Mouse (Mus musculus): ENCODE measurements around the gene Pgm1. TPM values are rescaled to one million over a fixed set of nuclear protein-coding genes. Genes with fewer than 3 reads are reported as not detected.
A peak's percentile ranks its signal among the peaks of the same experiment; 100 is the strongest.

Pgm1 gene
- total and polyA plus RNA-seq, 3 experiments = 54.0 to 97.9 (median 95.7) TPM

DNA sequence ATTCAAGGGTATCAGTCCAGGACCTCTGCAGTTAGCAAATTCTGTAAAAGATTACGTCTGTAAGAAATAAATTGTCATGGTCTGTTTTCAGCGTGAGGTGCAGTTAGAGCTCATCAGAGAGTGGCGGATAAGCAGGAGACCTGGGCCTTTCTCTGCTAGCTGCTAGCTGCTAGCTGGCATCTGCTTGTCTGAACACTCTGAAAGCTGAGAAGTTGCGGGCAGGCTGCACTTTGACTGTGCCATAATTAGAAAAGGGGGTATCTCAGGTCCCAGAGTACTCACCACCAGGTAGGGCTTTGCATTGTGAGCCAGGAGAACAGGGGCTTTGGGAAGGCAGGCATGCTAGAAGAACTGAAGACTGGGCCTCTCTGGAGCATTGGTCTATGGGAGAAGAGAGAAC, 2.6 kb downstream of the Pgm1 start:
- H3K27ac ChIP-seq (ENCODE audit: insufficient read depth, low read depth) = no peak overlapping the region
- H3K36me3 ChIP-seq (replicated peaks in 1 of 2; ENCODE audit: control insufficient read depth in 1 of 2, insufficient read depth in 1 of 2, low read length in 1 of 2) = peaks cover 3 to 49% of the 10 kb centered on the region in 2 experiments
- H3K4me3 ChIP-seq (replicated peaks in 1 of 3; ENCODE audit: low read depth in 2 of 3, low read length in 2 of 3, poor library complexity in 1 of 3) = peak overlapping the region in 1 of 3 experiments; percentile 81
- H3K79me2 ChIP-seq (replicated peaks; ENCODE audit: control insufficient read depth, extremely low read depth, insufficient read depth, poor library complexity, severe bottlenecking) = peaks cover 15% of the 10 kb centered on the region
- H3K4me1 ChIP-seq (ENCODE audit: control insufficient read depth in 1 of 2, insufficient read depth in 2 of 2) = peaks cover 7 to 59% of the 10 kb centered on the region in 2 experiments
- TF ChIP-seq RAD21 (IDR thresholded peaks at IDR 0.05; ENCODE audit: low read depth, low read length) (no peak), JUND (conservative IDR thresholded peaks at IDR 0.05; ENCODE audit: low read depth, low read length) (no peak), CHD1 (IDR thresholded peaks at IDR 0.05; ENCODE audit: low read depth, low read length) (no peak), ZC3H11A (IDR thresholded peaks at IDR 0.05; ENCODE audit: low read depth, low read length) (no peak), RCOR1 (conservative IDR thresholded peaks at IDR 0.05; ENCODE audit: low read depth, low read length) (no peak), CHD2 (IDR thresholded peaks at IDR 0.05; ENCODE audit: low read length) (no peak), ZMIZ1 (IDR thresholded peaks at IDR 0.05; ENCODE audit: low read depth, low read length) (no peak), PAX5 (IDR thresholded peaks at IDR 0.05; ENCODE audit: low read length) (no peak), SIN3A (IDR thresholded peaks at IDR 0.05; ENCODE audit: low read length) (no peak), ELF1 (IDR thresholded peaks at IDR 0.05; ENCODE audit: low read depth, low read length) (no peak), MEF2A (IDR thresholded peaks at IDR 0.05; ENCODE audit: borderline replicate concordance, low read depth, low read length) (no peak), USF2 (conservative IDR thresholded peaks at IDR 0.05; ENCODE audit: low read depth, low read length) (no peak), NRF1 (IDR thresholded peaks at IDR 0.05; ENCODE audit: low read depth, low read length) (no peak)
- no peaks in the 10 kb centered on the region for H3K27me3 ChIP-seq (replicated peaks)
- H3K9ac ChIP-seq (ENCODE audit: insufficient read depth, low read depth) = no peak overlapping the region; the same call in 1 of the 2 replicates
- dilution Hi-C loops (cut with MboI; ENCODE audit: extremely low pct_ligation_motif_present, extremely low pct_unique_long_range_greater_than_20kb, low sequenced_read_pairs) (no loop called here), in situ Hi-C loops (cut with MboI; ENCODE audit: low pct_ligation_motif_present, low pct_unique_long_range_greater_than_20kb, low sequenced_read_pairs) (no loop called here)
- H3K9me3 ChIP-seq (replicated peaks; ENCODE audit: low read length) = no peaks in the 10 kb centered on the region
- H3K4me2 ChIP-seq (ENCODE audit: insufficient read depth, low read depth, poor library complexity, severe bottlenecking) = no peak overlapping the region
- no peak for DNase-seq (ENCODE audit: extremely low read depth)

DNA sequence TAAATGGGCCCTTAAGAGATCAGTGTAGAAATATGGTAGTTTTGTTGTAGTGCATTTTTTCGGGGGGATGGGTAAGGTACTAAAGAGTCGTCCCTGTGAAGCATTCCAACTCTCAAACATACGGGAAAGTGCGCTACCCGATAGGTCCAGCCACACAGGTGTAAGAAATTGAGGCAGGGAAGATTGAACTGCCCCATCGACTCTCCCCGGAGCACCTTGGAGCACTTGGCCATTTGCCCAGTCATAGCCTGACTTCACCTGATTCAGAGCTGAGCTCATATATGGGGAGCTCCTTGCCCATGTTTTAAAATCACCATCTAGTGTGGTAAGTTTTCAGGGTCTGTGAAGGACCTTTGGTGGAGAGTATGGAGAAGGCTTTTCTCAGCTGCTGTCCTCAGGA, 5.6 kb downstream of the Pgm1 start:
- no peak overlapping the region for H3K4me2 ChIP-seq (ENCODE audit: insufficient read depth, low read depth, poor library complexity, severe bottlenecking)
- TF ChIP-seq GABPA (IDR thresholded peaks at IDR 0.05; ENCODE audit: insufficient replicate concordance, low read depth, low read length) (no peak), MEF2A (IDR thresholded peaks at IDR 0.05; ENCODE audit: borderline replicate concordance, low read depth, low read length) (no peak)
- H3K4me3 ChIP-seq (replicated peaks in 1 of 3; ENCODE audit: low read depth in 2 of 3, low read length in 2 of 3, poor library complexity in 1 of 3) = no peak overlapping the region
- dilution Hi-C loops (cut with MboI; ENCODE audit: extremely low pct_ligation_motif_present, extremely low pct_unique_long_range_greater_than_20kb, low sequenced_read_pairs) (no loop called here), in situ Hi-C loops (cut with MboI; ENCODE audit: low pct_ligation_motif_present, low pct_unique_long_range_greater_than_20kb, low sequenced_read_pairs) (no loop called here)
- H3K27me3 ChIP-seq (replicated peaks) = no peaks in the 10 kb centered on the region
- peaks cover 11 to 72% of the 10 kb centered on the region in 2 experiments for H3K4me1 ChIP-seq (ENCODE audit: control insufficient read depth in 1 of 2, insufficient read depth in 2 of 2)
- no peak overlapping the region for H3K27ac ChIP-seq (ENCODE audit: insufficient read depth, low read depth)
- H3K36me3 ChIP-seq (replicated peaks in 1 of 2; ENCODE audit: control insufficient read depth in 1 of 2, insufficient read depth in 1 of 2, low read length in 1 of 2) = peaks cover 3 to 75% of the 10 kb centered on the region in 2 experiments
- H3K9me3 ChIP-seq (replicated peaks; ENCODE audit: low read length) = no peaks in the 10 kb centered on the region
- DNase-seq (ENCODE audit: extremely low read depth) = no peak
- H3K79me2 ChIP-seq (replicated peaks; ENCODE audit: control insufficient read depth, extremely low read depth, insufficient read depth, poor library complexity, severe bottlenecking) = peaks cover 15% of the 10 kb centered on the region
- H3K9ac ChIP-seq (ENCODE audit: insufficient read depth, low read depth) = no peak overlapping the region

GRCm38 (mm10) chr4:99936278-99936677, 7.1 kb downstream of the Pgm1 start:
- H3K36me3 ChIP-seq (replicated peaks in 1 of 2; ENCODE audit: control insufficient read depth in 1 of 2, insufficient read depth in 1 of 2, low read length in 1 of 2) = peaks cover 3 to 82% of the 10 kb centered on the region in 2 experiments
- H3K79me2 ChIP-seq (replicated peaks; ENCODE audit: control insufficient read depth, extremely low read depth, insufficient read depth, poor library complexity, severe bottlenecking) = peaks cover 4% of the 10 kb centered on the region
- H3K9ac ChIP-seq (ENCODE audit: insufficient read depth, low read depth) = no peak overlapping the region
- no peak for DNase-seq (ENCODE audit: extremely low read depth)
- no peak overlapping the region for H3K27ac ChIP-seq (ENCODE audit: insufficient read depth, low read depth)
- in situ Hi-C loops (cut with MboI; ENCODE audit: low pct_ligation_motif_present, low pct_unique_long_range_greater_than_20kb, low sequenced_read_pairs) = no loop called here
- TF ChIP-seq MAFK (IDR thresholded peaks at IDR 0.05; ENCODE audit: insufficient replicate concordance, low read length) (no peak), E2F4 (IDR thresholded peaks at IDR 0.05; ENCODE audit: insufficient replicate concordance, low read depth, low read length) (no peak), ZMIZ1 (IDR thresholded peaks at IDR 0.05; ENCODE audit: low read depth, low read length) (no peak)
- peaks cover 6 to 80% of the 10 kb centered on the region in 2 experiments for H3K4me1 ChIP-seq (ENCODE audit: control insufficient read depth in 1 of 2, insufficient read depth in 2 of 2)
- H3K27me3 ChIP-seq (replicated peaks) = no peaks in the 10 kb centered on the region
- no peaks in the 10 kb centered on the region for H3K9me3 ChIP-seq (replicated peaks; ENCODE audit: low read length)
- H3K4me2 ChIP-seq (ENCODE audit: insufficient read depth, low read depth, poor library complexity, severe bottlenecking) = no peak overlapping the region
- H3K4me3 ChIP-seq (replicated peaks in 1 of 3; ENCODE audit: low read depth in 2 of 3, low read length in 2 of 3, poor library complexity in 1 of 3) = no peak overlapping the region
- dilution Hi-C loops (cut with MboI; ENCODE audit: extremely low pct_ligation_motif_present, extremely low pct_unique_long_range_greater_than_20kb, low sequenced_read_pairs) = no loop called here
